Mouse (Mus musculus) embryo, embryonic 11.5 days (tissue): ENCODE results near the gene Cfap299.
"Not testable (repeated sequence)": the region's sequence is repeated elsewhere in the genome, so short reads cannot be mapped to it uniquely, and the experiment has no call there.

Experiments used
- DNase-seq: peaks from one replicate; pipeline ENCODE4 v3.0.0-alpha.2; 2012; ENCODE audit warnings: low read depth, low spot score

The Cfap299 gene

GRCm38 (mm10) chr5:98328848-98329624 lies at the start of gene Cfap299:
TSS of gene Cfap299 (plus strand) at chr5:98329304.
- DNase-seq: peak; percentile 73

GRCm38 (mm10) chr5:98281993-98282392 lies 47.1 kb upstream of the Cfap299 start:
- DNase-seq: no peak

GRCm38 (mm10) chr5:98283696-98284478 lies 45.2 kb upstream of the Cfap299 start:
- DNase-seq: no peak

- no peak for DNase-seq
Measured at GRCm38 (mm10) chr5:98290642-98291041, 38.5 kb upstream of the Cfap299 start.

- DNase-seq: no peak
Measured at GRCm38 (mm10) chr5:98292388-98293048, 36.6 kb upstream of the Cfap299 start.

- DNase-seq: no peak
Measured at GRCm38 (mm10) chr5:98293049-98293715, 35.9 kb upstream of the Cfap299 start.

- DNase-seq: no peak
Measured at GRCm38 (mm10) chr5:98300079-98300478, 29.0 kb upstream of the Cfap299 start.

GRCm38 (mm10) chr5:98305673-98306072 lies 23.4 kb upstream of the Cfap299 start:
- DNase-seq: no peak

GRCm38 (mm10) chr5:98306528-98306927 lies 22.6 kb upstream of the Cfap299 start:
- no peak for DNase-seq

- DNase-seq: no peak
Measured at GRCm38 (mm10) chr5:98326625-98327024, 2.5 kb upstream of the Cfap299 start.

GRCm38 (mm10) chr5:98343751-98344150 lies 14.6 kb downstream of the Cfap299 start:
- not testable (repeated sequence) for DNase-seq

GRCm38 (mm10) chr5:98344581-98344980 lies 15.5 kb downstream of the Cfap299 start:
- DNase-seq: no peak

GRCm38 (mm10) chr5:98346067-98346466 lies 17.0 kb downstream of the Cfap299 start:
- no peak for DNase-seq

GRCm38 (mm10) chr5:98348605-98349004 lies 19.5 kb downstream of the Cfap299 start:
- DNase-seq: peak; percentile 69

- DNase-seq: no peak
Measured at GRCm38 (mm10) chr5:98359912-98360311, 30.8 kb downstream of the Cfap299 start.

- DNase-seq: no peak
Measured at GRCm38 (mm10) chr5:98360792-98361419, 31.8 kb downstream of the Cfap299 start.

GRCm38 (mm10) chr5:98363428-98363827 lies 34.3 kb downstream of the Cfap299 start:
- no peak for DNase-seq

GRCm38 (mm10) chr5:98365340-98365739 lies 36.2 kb downstream of the Cfap299 start:
- DNase-seq: no peak

GRCm38 (mm10) chr5:98368822-98369221 lies 39.7 kb downstream of the Cfap299 start:
- no peak for DNase-seq

- no peak for DNase-seq
Measured at GRCm38 (mm10) chr5:98369426-98369825, 40.3 kb downstream of the Cfap299 start.
